Mouse (Mus musculus) forebrain, embryonic 12.5 days (tissue): Measurements from ENCODE around the gene Lenep. TPM values are rescaled to one million over a fixed set of nuclear protein-coding genes. Genes with fewer than 3 reads are reported as not detected.

Source experiments
- ATAC-seq: fragments of 200-750 bp; cut with Nextera tagmentation; 2 replicates; pipeline ENCODE4 v1.8.0; 2017; ENCODE audit warnings: moderate TSS enrichment; ENCODE audit not compliant: low FRiP score
- H3K27ac ChIP-seq: fragments of 300-500 bp; sonication (generic); 2 replicates; pipeline ENCODE4 v1.5.1; 2016; ENCODE audit warnings: mild to moderate bottlenecking
- H3K27me3 ChIP-seq: fragments of 300-500 bp; sonication (generic); 2 replicates; pipeline ENCODE4 v1.6.1; 2016; ENCODE audit warnings: mild to moderate bottlenecking
- H3K36me3 ChIP-seq: fragments of 300-500 bp; sonication (generic); replicated peaks from 2 replicates; pipeline ENCODE4 v1.6.1; 2016; ENCODE audit warnings: mild to moderate bottlenecking
- H3K4me1 ChIP-seq: fragments of 300-500 bp; sonication (generic); 2 replicates; pipeline ENCODE4 v1.6.1; 2016
- H3K4me2 ChIP-seq: fragments of 300-500 bp; sonication (generic); 2 replicates; pipeline ENCODE4 v1.6.1; 2016; ENCODE audit warnings: mild to moderate bottlenecking, moderate library complexity
- H3K4me3 ChIP-seq: fragments of 300-500 bp; sonication (generic); replicated peaks from 2 replicates; pipeline ENCODE4 v1.5.1; 2016; ENCODE audit warnings: mild to moderate bottlenecking
- H3K9ac ChIP-seq: fragments of 300-500 bp; sonication (generic); 2 replicates; pipeline ENCODE4 v1.6.1; 2016; ENCODE audit warnings: mild to moderate bottlenecking
- H3K9me3 ChIP-seq: fragments of 300-500 bp; sonication (generic); 2 replicates; pipeline ENCODE4 v1.6.1; 2016
- WGBS: fragments of 180-500 bp; shearing (Covaris S2); methylation state at CpG from one replicate; pipeline ENCODE4 v1.1.7; 2016; 5-methylcytosine and 5-hydroxymethylcytosine counted together
- polyA plus RNA-seq: library from polyadenylated mRNA; unstranded; fragments of >200 nt; fragmentation: Nextera tagmentation; extraction: Ambion mirVana; gene quantifications from 2 replicates; pipeline ENCODE4 v1.2.1, GENCODE M21; 2016

The Lenep gene
- polyA plus RNA-seq, 1 experiment from 2014 or later, result 0.24 TPM

GRCm38 (mm10) chr3:89356029-89356428, 46.6 kb downstream of the Lenep start:
- no peak overlapping the region for H3K9ac ChIP-seq
- H3K4me1 ChIP-seq, result 0 out of 2 replicates have a peak, but pooled peaks cover 5% of the 10 kb centered on the region
- ATAC-seq, result no peak
- peaks cover 29% of the 10 kb centered on the region for H3K27me3 ChIP-seq
- no peaks in the 10 kb centered on the region for H3K9me3 ChIP-seq
- 76% methylated on average over 9 of the region's 9 CpGs for WGBS
- H3K36me3 ChIP-seq, result no peaks in the 10 kb centered on the region
- no peak overlapping the region for H3K27ac ChIP-seq
- no peak overlapping the region for H3K4me3 ChIP-seq
- H3K4me2 ChIP-seq, result no peak overlapping the region

- Histone ChIP-seq H3K27ac (no peak overlapping the region), H3K4me2 (no peak overlapping the region), H3K4me3 (no peak overlapping the region), H3K4me1 (peaks cover 6% of the 10 kb centered on the region; the same call in 1 of the 2 replicates), H3K9ac (no peak overlapping the region), H3K36me3 (no peaks in the 10 kb centered on the region), H3K27me3 (peaks cover 33% of the 10 kb centered on the region), H3K9me3 (no peaks in the 10 kb centered on the region)
- WGBS, result 88% methylated on average over 6 of the region's 6 CpGs
- ATAC-seq, result no peak
Measured at GRCm38 (mm10) chr3:89355512-89355902, 47.1 kb downstream of the Lenep start.

- Histone ChIP-seq H3K27ac (no peak overlapping the region), H3K4me3 (no peak overlapping the region)
Measured at GRCm38 (mm10) chr3:89354816-89355511, 47.6 kb downstream of the Lenep start.

GRCm38 (mm10) chr3:89351271-89351670, 51.3 kb downstream of the Lenep start:
- 80% methylated on average over 5 of the region's 5 CpGs for WGBS

More at GRCm38 (mm10) chr3:89354816-89355511, 47.6 kb downstream of the Lenep start:
- no peaks in the 10 kb centered on the region for H3K9me3 ChIP-seq
- peaks cover 10% of the 10 kb centered on the region for H3K4me1 ChIP-seq
- WGBS, result 19% methylated on average over 5 of the region's 5 CpGs
- no peak overlapping the region for H3K4me2 ChIP-seq
- peaks cover 34% of the 10 kb centered on the region for H3K27me3 ChIP-seq
- H3K36me3 ChIP-seq, result no peaks in the 10 kb centered on the region
- H3K9ac ChIP-seq, result no peak overlapping the region
- ATAC-seq, result no peak

More at GRCm38 (mm10) chr3:89351271-89351670, 51.3 kb downstream of the Lenep start:
- ATAC-seq, result no peak
- H3K4me1 ChIP-seq, result peaks cover 23% of the 10 kb centered on the region
- H3K36me3 ChIP-seq, result no peaks in the 10 kb centered on the region
- H3K4me3 ChIP-seq, result no peak overlapping the region
- no peak overlapping the region for H3K9ac ChIP-seq
- H3K4me2 ChIP-seq, result no peak overlapping the region
- peaks cover 49% of the 10 kb centered on the region for H3K27me3 ChIP-seq
- no peaks in the 10 kb centered on the region for H3K9me3 ChIP-seq
- no peak overlapping the region for H3K27ac ChIP-seq

Other genes with a start within 250 kb of the Lenep start
- 11.2 and 15.1 TPM in 2 replicates for gene Hcn3, start 242.6 kb downstream of the Lenep start, polyA plus RNA-seq
- gene Clk2, start 238.0 kb downstream of the Lenep start, polyA plus RNA-seq, result 41.1 and 42.5 TPM in 2 replicates
- gene Scamp3, start 225.3 kb downstream of the Lenep start, polyA plus RNA-seq, result 89.7 and 94.4 TPM in 2 replicates
- gene Fam189b, start 219.7 kb downstream of the Lenep start, polyA plus RNA-seq, result 25.6 and 26.3 TPM in 2 replicates
- gene Gba, start 199.9 kb downstream of the Lenep start, polyA plus RNA-seq, result 34.3 and 37.4 TPM in 2 replicates
- gene Thbs3, start 187.6 kb downstream of the Lenep start, polyA plus RNA-seq, result 95.1 and 97.9 TPM in 2 replicates
- gene Mtx1, start 175.7 kb downstream of the Lenep start, polyA plus RNA-seq, result 185 and 194 TPM in 2 replicates
- 3.8 and 4.7 TPM in 2 replicates for gene Muc1, start 173.7 kb downstream of the Lenep start, polyA plus RNA-seq
- 249 and 252 TPM in 2 replicates for gene Krtcap2, start 156.8 kb downstream of the Lenep start, polyA plus RNA-seq
- 25.1 and 26.6 TPM in 2 replicates for gene Trim46, start 156.5 kb downstream of the Lenep start, polyA plus RNA-seq
- gene Dpm3, start 143.4 kb downstream of the Lenep start, polyA plus RNA-seq, result 79.1 and 84.3 TPM in 2 replicates
- gene Slc50a1, start 132.2 kb downstream of the Lenep start, polyA plus RNA-seq, result 28.6 and 29.7 TPM in 2 replicates
- gene Efna1, start 121.7 kb downstream of the Lenep start, polyA plus RNA-seq, result 9.7 and 12.6 TPM in 2 replicates
- 11.9 and 14.9 TPM in 2 replicates for gene Efna3, start 79.8 kb downstream of the Lenep start, polyA plus RNA-seq
- gene Efna4, start 64.8 kb downstream of the Lenep start, polyA plus RNA-seq, result 17.1 and 20.0 TPM in 2 replicates
- gene Adam15, start 52.8 kb downstream of the Lenep start, polyA plus RNA-seq, result 22.7 and 28.2 TPM in 2 replicates
- 0.13 and 0.22 TPM in 2 replicates for gene Dcst2, start 40.8 kb downstream of the Lenep start, polyA plus RNA-seq
- gene Dcst1, start 37.5 kb downstream of the Lenep start, polyA plus RNA-seq, result 0.36 and 0.54 TPM in 2 replicates
- 0.45 and 0.62 TPM in 2 replicates for gene Zbtb7b, start 8.0 kb downstream of the Lenep start, polyA plus RNA-seq
- gene Flad1, start 9.1 kb upstream of the Lenep start, polyA plus RNA-seq, result 32.2 and 33.1 TPM in 2 replicates
- gene Cks1b, start 15.6 kb upstream of the Lenep start, polyA plus RNA-seq, result 363 and 395 TPM in 2 replicates
- 28.4 and 30.9 TPM in 2 replicates for gene Shc1, start 15.7 kb upstream of the Lenep start, polyA plus RNA-seq
- gene Pygo2, start 27.4 kb upstream of the Lenep start, polyA plus RNA-seq, result 47.2 and 48.8 TPM in 2 replicates
- gene Pbxip1, start 33.9 kb upstream of the Lenep start, polyA plus RNA-seq, result 14.4 and 14.7 TPM in 2 replicates
- gene Pmvk, start 51.7 kb upstream of the Lenep start, polyA plus RNA-seq, result 65.6 and 66.1 TPM in 2 replicates
- 2.0 and 2.3 TPM in 2 replicates for gene Kcnn3, start 117.4 kb upstream of the Lenep start, polyA plus RNA-seq